Mouse (Mus musculus) left cerebral cortex, postnatal 25 days (tissue): ENCODE data around the gene Hspa5. TPM values are rescaled to one million over a fixed set of nuclear protein-coding genes. Genes with fewer than 3 reads are reported as not detected.
"Not testable (repeated sequence)": the region's sequence is repeated elsewhere in the genome, so short reads cannot be mapped to it uniquely, and the experiment has no call there.

Experiments used
- DNase-seq, 2 experiments: peaks; one replicate each; pipeline ENCODE4 v3.0.0; 2022; ENCODE audit warnings: low spot score in 2 of 2, mixed read lengths in 1 of 2
- intact Hi-C: fragments of 180-260 bp; cut with DNase I; formaldehyde crosslinking; loops from one replicate; pipeline ENCODE4 v1.15.1; 2025
- total RNA-seq, 2 experiments: library from RNA; stranded (reverse); gene quantifications; 2 replicates each; pipeline ENCODE4 v1.2.3; 2021

The Hspa5 gene
- total RNA-seq: 100 to 1,000 TPM; 394 to 427 TPM

DNA sequence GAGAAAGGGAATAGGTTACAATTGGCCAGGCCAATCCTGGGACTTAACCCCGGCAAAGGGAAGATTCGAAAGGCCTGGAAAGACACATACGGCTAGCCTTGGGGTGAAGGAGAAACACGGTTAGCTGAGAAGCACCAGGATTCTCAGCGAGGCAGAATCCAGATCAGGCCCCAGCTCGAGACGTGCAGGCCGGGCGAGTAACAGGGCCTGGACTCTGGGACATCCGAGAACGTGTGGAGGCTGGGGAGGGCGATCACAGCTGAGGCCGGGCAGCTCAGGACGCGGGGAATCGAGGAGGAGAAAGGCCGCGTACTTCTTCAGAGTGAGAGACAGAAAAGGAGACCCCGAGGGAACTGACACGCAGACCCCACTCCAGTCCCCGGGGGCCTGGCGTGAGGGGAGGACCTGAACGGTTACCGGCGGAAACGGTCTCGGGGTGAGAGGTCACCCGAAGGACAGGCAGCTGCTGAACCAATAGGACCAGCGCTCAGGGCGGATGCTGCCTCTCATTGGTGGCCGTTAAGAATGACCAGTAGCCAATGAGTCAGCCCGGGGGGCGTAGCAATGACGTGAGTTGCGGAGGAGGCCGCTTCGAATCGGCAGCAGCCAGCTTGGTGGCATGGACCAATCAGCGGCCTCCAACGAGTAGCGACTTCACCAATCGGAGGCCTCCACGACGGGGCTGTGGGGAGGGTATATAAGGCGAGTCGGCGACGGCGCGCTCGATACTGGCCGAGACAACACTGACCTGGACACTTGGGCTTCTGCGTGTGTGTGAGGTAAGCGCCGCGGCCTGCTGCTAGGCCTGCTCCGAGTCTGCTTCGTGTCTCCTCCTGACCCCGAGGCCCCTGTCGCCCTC lies at the start of gene Hspa5:
Gene Hspa5 (plus strand): TSS at position 603 of the 859 bp plus-strand sequence.
- intact Hi-C loops: loop anchor here (2.0 kb wide), 2 partner anchors 17 to 27 kb away; partner anchors contain the start of genes Gapvd1 and Rabepk
- DNase-seq: peak; percentile 100

DNA sequence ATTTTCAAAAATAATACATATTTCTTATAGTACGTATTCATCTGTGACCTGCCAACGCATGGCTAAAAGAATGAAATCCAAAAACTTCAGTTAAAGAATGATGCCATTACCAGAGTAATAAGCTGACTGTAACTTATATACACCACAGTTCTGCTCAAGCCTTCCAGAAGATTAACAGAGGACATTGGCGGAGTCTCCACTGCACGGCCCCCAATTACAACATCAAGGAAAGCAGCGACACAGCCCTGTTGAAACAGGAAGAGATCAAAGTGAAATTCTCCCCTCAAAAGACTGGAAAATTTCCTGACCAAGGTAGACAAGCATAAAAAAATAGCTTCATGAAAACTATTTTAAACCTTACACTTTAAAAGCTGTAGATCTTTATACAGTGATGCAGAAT lies 46.5 kb upstream of the Hspa5 start:
- DNase-seq: no peak
- intact Hi-C loops: no loop called here

DNA sequence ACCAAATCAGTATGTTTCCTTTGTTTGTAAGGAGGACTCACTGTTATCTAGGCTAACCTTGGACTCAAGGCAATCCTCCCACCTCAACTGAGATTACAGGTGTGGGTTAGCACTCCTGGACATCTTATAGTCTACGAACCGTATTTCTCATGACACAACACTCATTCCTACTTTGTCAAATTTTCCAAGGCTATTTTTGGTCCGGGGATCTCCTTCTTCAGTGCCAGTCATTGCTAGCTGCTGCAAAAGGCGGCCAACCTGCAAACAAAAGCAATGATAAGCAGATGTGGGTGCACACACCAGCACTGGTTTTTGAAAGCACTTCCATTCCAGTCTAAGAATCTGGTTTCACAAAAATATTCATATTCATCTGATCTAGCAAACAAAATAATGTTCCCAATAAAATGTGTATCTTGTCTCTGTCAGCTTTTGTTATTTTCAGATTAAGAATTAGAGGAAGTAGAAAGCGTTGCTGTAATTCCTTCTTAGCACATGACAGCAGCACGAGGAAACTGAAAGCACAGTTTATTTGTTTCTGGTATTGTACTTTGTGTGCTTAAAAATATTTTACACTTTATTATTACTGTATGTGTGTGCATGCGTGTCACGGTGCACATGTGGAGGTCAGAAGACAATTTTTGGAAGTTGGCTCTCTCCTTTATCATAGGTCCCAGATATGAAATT lies 44.6 kb upstream of the Hspa5 start:
- intact Hi-C loops: no loop called here
- DNase-seq: no peak

DNA sequence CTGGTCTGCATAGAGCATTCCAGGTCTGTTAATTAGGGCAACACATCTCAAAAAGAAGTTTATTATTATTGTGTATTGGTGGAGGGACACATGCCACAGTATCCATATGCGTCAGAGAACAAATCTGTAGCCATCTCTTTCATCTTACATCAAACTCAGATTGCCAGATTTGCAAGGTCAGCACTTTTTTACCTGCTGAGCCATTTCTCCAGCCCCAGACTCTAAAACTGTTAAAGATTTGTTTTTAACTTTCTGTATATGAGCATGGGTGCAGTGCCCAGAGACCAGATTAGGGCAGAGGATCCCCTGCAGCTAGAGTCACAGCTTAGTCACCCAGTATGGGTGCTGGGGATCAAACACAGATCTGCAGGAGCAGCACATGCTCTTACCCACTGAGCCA lies 35.1 kb upstream of the Hspa5 start:
- no peak for DNase-seq
- intact Hi-C loops: no loop called here

DNA sequence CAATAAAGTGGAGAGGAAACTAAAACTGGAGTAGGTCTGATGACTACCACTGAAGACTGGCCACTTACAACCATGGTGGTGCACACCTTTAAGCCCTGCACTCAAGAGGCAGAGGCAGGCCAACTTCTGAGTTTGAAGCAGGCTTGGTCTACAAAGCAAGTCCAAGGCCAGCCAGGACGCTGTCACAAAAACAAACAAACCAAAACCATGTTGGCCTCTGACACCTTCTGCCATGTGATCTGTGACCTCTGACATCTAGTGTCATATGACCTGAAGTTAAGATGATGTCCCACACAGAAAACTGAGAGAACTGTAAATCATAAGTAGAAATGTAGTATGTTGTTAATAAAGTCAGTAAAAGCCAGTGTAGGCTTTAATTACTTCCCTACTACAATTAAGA lies 33.9 kb upstream of the Hspa5 start:
- intact Hi-C loops: no loop called here
- no peak for DNase-seq

DNA sequence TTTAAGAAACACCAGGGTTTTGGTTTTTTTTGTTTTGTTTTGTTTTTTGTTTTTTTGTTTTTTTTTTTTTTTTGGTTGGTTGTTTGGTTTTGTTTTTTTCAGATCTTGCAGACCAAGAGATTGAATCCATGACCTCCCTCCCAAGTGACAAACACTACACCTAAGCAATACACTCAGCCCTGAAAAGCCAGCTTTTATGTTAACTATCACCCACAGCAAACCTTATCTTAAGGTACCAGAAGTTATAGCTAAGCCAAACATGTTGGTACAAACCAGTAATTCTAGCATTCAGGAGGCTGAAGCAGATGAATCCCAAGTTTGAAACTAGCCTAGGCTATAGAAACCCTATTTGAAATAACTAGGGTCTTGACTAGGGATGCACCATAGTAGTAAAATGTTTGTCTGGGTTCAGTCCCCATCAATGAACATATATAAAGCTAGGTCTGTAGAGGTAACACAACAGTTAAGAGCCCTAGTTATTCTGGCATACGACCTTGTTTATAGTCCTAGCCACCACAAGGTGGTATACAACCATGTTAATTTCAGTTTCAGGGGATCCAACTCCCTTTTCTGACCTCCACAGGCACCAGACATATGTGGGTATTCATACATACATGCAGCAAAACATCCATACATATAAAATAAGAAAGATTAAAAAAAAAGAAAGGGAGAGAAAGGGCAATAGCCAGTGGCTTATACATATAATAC lies 31.9 kb upstream of the Hspa5 start:
- intact Hi-C loops: no loop called here
- no peak for DNase-seq

DNA sequence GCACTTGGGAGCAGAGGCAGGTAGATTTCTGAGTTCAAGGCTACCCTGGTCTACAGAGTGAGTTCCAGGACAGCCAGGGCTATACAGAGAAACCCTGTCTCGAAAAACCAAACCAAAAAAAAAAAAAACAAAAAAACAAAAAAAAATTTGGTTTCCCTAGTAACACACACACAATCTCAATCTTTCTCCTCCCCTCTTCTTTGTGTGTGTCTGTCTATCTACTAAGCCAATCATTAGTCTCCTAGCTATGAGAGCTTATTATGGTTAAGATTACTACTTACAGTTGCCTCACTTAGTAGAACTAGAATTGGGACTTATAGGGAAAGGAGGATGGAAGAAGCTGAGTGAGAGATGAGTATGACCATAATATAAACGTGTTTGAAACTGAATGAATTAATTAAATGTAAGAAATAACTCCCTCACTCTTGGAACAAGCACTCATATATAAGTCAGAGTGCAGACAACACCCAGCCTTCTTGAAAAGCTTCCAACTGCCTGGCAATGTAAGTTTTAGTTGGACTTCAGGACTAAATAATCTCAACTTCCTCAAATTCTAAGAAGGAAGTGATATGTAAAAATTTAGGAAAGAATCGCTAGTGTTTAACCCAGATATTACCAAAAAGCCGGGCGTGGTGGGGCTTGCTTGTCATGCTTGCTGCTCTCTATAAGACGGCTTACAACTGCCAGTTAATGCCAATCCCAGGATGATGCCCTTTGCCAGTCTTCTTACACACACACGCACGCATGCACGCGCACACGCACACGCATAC lies 30.2 kb upstream of the Hspa5 start:
- no peak for DNase-seq
- intact Hi-C loops: no loop called here

DNA sequence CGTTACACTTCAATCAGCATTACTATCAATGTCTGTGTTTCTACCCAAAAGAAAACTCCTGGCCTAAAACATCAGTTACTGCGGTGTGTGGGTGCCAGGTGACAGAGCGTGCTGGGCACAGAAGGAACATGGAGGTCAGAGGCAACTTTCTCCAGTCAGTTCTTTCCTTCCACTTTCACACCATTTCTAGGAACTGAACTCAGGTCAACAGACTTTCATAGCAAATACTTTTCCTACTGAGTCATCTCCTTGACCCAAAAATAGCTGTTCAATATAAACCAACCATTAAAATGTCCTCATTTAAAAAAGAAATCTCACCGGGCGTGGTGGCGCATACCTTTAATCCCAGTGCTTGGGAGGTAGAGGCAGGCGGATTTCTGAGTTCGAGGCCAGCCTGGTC lies 29.1 kb upstream of the Hspa5 start:
- no peak for DNase-seq
- intact Hi-C loops: no loop called here

DNA sequence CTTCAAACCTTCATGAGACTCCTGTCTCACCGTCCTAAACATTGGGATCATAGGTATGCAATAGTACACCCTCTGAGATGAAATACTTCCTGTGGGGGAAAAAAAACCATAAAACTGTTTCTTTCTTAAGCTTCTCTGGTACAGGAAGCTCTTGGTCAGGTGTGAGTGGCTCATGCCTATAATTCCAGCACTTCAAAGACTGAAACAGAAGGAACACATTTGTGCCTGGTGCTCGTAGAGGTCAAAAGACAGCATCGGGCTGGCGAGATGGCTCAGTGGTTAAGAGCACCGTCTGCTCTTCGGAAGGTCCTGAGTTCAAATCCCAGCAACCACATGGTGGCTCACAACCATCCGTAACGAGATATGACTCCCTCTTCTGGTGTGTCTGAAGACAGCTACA lies 27.3 kb upstream of the Hspa5 start:
- intact Hi-C loops: no loop called here
- no peak for DNase-seq

DNA sequence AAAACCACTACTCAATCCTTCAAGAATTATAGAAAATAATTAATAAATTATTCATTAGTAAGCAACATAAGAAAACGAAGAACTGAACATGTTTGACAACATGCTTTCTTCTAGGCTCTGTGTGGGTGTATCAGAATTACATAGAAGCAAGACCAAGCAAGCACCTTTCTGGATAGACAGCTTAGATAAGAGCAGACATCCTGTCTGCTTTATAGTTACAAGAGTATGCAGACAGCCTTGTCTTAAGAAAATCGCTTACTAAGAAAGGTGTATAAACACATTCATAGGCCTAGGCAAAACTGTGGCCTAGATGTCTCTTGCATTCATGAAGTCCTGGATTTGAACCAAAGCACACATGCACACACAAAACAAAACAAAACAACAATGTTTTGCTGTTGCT lies 26.1 kb upstream of the Hspa5 start:
- DNase-seq: no peak
- intact Hi-C loops: no loop called here

DNA sequence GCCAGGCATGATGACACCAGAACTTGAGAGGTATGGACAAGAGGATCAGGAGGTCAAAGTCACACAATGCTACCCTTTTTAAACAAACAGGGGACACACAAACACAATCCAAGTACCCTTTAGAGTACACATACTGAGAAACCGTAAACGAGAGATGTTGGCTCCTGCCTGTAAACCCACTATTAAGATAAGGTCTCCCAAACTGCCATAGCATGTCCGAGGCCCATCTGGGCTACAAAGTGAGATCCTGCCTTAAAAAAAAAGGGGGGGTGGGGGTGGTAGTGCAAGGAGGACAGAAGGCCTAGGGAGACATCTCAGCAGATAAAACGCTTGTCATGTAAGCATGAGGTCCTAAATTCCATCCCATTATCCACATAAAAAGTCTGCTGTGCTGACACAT lies 23.3 kb upstream of the Hspa5 start:
- no peak for DNase-seq
- intact Hi-C loops: no loop called here

DNA sequence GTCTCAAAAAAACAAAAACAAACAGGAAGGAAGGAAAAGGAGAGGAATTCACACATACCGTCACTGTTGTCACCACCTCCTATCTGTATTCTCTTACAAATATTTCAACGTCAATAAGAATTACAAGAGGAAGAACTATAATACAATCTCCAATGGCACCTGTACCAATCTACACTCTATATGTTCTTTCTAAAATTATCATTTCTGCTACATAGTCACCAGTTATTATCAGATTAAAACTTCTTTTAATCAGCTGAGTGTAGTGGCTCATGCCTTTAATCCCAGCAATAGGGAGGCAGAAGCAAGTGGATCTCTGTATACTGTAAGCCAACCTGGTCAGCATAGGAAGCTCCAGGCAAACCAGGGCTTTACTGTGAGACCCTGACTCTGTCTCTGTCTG lies 21.5 kb upstream of the Hspa5 start:
- DNase-seq: no peak
- intact Hi-C loops: no loop called here

DNA sequence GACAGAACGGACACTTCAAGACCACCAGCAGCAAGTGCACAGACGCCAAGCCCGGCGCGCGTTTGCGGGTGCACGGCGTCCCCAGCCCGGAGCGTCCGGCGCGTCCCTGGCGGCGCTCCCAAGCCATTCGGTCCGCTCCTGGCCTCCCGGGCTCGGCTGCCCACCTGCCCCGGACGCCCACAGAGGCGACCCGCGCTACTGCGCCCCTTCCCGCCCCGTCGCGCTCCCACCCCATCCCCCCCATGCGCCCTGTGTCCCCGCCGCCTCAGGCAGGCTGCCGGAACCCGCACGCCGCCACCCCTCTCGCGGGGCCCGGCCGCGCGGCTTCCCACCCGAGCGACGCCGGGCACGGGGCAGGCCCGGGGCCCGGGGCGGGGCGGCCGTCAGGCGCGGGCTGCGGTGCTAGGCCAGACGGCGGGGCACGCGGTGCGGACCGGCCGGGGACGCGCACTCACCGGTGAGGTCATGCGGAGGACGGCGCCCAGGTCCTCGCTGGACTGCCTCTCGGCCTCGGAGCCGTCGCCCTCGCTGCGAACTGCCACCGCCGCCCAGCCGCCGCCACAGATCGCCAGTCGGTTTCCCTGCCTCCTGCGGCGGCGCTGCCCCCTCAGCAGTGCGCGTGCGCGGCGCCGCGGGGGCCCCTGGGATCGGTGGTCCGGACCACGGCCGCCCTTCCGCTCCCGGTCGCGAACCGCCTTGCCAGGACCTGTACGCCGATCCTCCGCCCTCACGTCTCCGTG lies 17.8 kb upstream of the Hspa5 start:
- DNase-seq: peak; percentile 79 to 82
- intact Hi-C loops: loop anchor here (2.0 kb wide), 1 partner anchor 17 kb away; the partner anchor contains the start of gene Hspa5

DNA sequence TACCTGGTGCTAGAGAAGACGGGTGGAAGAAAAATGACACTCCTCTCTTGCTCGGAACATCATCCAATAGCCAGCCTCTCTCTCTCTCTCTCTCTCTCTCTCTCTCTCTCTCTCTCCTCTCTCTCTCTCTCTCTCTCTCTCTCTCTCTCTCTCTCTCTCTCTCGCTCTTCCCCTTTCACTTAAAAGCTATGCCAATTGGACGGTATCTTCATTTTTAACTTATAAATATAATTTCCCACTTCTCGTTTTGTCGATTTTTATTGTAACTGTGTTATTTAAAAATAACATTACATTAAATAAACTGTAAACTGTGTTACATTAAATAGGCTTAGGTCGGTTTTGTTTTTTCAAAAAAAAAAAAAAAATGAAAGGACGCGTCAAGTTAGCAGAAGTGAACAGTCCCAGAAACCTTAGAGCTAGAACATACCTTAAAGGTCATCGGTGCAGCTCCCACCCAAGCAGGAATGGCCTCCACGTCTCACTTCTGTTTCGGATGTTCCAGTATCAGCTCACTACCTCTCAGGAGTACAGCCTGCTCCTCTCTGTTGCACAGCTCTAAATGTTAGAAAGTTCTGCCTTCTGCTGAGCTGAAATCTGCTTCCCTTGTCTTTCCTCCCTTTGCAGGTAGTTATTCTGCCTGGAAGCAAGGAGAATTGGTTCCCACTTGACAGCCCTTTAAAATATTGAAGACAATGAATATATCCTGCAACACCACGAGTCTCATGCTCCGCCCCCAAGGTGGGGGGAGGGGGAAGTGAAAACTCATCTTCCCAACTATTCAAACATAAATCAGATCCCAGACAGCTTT lies 17.0 kb upstream of the Hspa5 start, which contains the start of gene Gapvd1:
Gene Gapvd1 (minus strand): TSS at position 682 of the 808 bp plus-strand sequence.
- intact Hi-C loops: loop anchor here (2.0 kb wide), 1 partner anchor 16 kb away; the partner anchor contains the start of gene Hspa5

DNA sequence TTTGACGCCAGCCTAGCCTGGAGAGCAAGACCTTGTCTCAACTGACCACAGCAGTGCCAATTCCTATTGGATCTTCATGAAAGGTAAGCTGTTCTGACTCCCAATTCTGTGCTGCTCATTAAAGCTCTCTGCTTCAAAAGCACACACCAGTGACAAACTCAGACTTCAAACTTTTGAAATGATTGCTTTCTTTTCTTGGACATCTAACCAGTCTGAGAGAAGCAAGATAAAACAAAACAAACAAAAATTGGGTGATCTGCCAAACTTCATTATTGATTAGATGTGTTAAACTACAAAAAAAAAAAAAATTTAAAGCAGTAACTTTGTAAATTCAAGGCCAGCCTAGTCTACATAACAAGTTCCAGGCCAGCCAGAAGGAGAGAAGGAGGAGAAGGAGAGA lies 14.4 kb upstream of the Hspa5 start:
- intact Hi-C loops: no loop called here
- no peak for DNase-seq

More for the DNA sequence above, 17.0 kb upstream of the Hspa5 start, which contains the start of gene Gapvd1:
- DNase-seq: no peak

DNA sequence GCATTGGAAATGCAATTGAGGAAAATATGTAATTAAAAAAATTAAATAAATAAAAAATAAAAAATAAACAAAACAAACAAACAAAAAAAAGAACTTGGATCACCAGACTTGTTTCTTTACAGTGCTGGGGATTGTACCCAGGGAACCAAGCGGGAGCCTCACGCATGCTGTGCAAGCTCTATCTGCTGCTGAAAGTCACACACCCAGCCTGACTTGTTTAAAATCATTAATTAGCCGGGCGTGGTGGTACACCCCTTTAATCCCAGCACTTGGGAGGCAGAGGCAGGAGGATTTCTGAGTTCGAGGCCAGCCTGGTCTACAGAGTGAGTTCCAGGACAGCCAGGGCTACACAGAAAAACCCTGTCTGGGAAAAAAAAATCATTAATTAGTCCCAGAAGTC lies 10.5 kb upstream of the Hspa5 start:
- DNase-seq, intact Hi-C loops: not testable (repeated sequence)

DNA sequence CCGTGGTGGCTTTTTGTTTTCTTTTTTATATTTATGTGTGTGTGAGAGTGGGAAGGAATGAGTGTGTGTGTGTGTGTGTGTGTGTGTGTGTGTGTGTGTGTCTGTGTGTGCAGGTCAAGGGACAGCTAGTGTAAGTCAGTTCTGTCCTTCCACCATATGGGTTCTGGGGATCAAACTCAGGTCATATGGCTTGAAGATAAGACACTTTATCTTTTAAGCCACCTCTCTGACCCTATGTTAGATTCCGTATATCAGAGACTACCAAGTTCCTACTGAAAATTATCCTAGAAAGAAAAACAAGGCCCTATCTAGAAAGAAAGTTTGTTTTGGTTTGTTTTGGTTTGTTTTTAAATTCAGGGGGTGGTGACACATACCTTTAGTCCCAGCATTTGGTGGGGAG lies 9.6 kb upstream of the Hspa5 start:
- no peak for DNase-seq
- intact Hi-C loops: no loop called here

DNA sequence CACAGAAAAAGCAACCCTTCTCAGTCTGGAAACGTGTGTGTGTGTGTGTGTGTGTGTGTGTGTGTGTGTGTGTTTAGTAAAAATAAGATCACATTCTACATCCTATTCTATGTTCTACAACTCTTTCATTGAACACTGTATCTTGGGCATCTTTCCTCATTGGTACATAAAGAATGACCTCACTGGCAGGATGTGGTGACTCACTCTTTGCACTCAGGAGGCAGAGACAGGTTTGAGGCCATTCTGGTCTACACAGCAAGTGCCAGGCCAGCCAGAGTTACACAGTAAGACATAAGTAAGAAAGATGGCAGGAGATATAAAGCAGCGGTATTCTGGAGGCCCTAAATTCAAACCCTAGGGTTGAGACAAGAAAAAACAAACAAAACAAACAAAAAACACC lies 8.9 kb upstream of the Hspa5 start:
- no peak for DNase-seq
- intact Hi-C loops: no loop called here
